Mouse (Mus musculus): ENCODE results near the gene Tmem53.

Tmem53 gene

DNA sequence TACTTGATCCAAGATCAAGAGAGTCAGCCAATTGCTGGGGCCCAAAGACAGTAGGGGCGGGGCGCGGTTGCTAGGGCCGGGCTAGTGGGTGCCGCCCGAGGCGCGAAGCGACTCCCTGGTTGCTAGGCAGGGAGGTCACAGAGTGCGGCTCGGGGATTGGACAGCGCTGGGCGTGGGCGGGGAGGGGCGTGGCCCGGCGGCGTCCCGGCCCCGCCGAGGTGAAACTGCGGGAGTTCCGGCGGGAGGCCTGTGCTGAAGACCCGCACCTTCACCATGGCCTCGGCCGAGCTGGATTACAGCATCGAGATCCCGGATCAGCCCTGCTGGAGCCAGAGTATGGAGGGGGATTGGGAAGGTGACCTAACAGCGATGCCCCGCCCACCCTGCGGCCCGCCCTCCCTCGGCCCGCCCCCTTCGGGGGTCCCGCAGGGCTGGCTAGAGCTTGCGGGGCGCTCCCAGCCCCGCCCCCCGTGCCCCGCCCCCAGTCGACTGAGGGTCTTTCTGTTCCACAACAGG, at the start of gene Tmem53, which contains the start of gene Armh1:
Gene Tmem53 (plus strand): TSS at position 151 of the 516 bp plus-strand sequence.
Gene Armh1 (minus strand): TSS at position 325 of the 516 bp plus-strand sequence.
- DNase-seq (ENCODE audit: extremely low read depth, low read depth): peak; percentile 82

DNA sequence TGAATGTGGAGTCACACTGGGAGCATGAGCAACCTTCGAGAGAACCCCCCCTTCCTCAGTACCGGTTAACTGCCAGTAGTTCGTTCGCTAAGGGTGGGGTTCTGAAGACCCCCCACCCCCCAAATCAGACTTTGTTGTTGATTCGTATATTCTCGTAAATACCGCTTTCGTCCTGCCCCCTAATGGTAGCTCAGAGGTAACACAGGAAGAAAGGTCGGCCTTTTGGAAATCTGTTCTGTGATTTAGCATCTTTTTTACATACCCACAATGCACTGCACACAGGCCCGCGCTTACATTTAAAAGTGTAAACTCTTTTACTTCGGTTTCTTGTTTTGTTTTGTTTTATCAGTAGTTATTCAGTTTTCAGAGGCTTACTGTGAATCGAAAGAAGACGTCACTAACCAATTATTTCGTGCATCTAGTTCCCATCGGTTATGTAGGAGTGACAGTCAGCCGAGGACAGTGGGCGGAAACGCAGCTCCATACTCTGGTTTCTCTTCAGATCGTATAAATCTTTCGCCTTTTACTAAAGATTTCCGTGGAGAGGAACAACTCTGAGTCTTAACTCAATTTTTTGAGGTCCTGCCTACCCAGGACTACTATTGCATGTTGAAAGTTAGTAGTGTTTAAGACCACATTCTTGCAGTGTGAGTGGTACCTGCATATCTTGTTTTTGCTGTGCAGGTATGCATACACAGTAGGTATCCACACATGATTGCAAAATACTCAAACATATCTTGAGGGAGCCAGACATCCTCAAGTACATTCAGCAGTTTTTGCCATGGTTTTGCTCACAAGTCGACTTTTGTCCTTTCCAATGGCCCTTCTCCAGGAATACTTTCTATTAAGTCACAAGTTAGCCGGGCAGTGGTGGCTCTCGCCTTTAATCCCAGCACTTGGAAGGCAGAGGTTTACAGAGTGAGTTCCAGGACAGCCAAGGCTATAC, 49.4 kb upstream of the Tmem53 start:
- peak; percentile 100 for DNase-seq (ENCODE audit: extremely low read depth, low read depth)

DNA sequence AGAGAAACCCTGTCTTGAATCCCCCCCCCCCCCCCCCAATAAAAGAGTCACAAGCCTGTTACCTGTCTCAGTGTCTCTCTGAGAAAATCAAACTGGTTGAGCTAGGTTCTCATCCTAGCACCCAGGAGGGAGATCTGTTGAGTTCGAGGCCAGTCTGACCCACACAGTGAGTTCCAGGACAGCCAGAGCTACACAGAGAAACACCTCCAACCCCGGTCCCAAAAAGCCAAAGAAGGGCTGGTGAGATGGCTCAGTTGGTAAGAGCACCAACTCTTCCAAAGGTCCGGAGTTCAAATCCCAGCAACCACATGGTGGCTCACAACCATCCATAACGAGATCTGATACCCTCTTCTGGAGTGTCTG, 48.8 kb upstream of the Tmem53 start:
- DNase-seq (ENCODE audit: extremely low read depth, low read depth): no peak

DNA sequence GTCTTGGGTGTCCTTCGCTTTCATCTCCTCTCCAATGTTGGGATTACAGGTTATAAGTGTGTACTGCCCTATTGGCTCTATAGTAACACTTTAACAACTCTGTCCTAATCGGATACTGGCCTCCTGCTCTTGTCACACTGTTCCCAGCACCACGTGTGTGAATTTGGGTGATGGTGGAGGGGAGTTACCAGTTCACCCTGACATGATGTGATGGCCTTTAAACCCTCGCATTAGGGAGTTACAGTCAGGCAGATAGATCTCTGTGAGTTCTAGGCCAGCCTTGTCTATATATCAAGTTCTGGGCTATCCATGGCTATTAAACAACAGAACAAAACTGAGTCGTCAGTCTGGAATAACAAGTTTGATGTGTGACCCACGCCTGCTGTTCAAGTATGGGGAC, 42.2 kb upstream of the Tmem53 start:
- no peak for DNase-seq (ENCODE audit: extremely low read depth, low read depth)

DNA sequence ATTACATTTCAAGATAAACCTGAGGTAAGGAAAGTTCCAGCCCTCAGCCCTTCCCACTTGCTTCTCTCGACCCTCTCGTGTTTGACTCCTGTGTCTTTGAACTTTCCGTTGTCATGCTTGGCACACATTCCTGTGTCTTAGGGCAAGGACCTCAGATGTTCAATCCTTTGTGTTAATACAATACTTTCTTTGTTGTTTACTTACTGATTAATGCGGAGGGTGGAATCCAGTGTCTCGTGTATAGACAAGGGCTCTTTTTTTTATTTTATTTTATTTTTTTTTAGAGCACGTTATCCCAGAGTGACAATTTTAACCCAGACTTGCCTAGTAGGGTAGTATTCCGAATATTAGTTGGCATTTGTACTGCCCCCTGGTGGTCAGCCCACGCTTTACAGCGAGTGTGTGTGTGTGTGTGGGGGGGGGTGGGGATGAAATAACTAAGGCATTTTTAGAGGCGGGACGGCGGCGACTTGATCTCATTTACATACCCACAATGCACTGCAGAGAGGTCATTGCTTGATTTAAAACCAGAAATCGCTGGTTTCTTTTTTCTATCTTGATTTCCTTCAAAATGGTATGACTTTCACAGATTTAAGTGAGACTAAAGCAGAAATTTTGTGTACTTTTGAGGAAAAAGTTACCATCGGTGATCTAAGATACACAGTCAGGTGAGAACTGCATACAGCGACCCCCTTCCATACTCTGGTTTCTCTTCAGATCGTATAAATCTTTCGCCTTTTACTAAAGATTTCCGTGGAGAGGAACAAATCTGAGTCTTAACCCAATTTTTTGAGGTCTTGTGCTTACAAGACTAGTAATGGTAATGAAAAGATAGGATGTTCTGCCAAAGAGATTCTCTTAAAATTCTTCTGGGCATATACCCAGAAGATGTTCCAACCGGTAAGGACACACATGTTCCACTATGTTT, 41.3 kb upstream of the Tmem53 start:
- peak; percentile 97 for DNase-seq (ENCODE audit: extremely low read depth, low read depth)

DNA sequence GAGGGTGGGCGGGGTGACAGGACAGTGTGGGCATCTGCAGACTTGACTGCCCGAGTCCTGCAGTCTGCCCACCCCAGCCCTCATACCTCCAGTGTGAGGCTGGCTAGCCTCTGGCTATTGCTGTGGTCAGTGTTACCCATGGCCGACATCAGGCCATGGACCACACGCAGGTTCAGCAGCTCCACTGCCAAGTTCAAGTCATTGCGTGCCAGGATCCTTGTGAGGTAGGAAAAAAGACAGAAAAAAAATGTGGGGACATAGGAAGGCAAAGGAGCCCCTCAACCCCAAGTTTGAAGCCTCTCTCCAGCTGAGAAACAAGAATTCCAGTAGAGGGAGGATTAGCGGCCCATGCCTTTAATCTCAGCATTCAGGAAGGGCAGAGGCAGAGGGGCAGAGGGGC, 37.5 kb upstream of the Tmem53 start:
- DNase-seq (ENCODE audit: extremely low read depth, low read depth): no peak

DNA sequence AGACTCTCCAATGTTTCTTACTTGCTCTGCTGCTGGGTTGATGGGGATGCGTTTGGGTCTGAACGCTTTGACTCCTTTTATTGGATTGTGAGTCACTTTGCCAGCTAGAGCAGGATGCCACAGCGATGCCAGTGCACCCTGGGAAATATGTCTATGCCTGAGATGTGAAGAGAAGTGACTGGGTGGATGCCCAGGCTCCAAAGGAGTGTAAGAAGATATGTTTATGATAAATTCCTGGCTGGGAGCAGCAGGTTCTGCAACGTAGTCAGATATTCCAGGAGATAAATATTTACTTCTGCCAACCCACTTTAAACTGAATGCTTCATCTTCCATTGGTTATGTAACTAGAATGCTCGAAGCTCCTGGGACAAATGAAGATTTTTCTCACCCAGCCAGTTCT, 34.7 kb upstream of the Tmem53 start:
- DNase-seq (ENCODE audit: extremely low read depth, low read depth): no peak

DNA sequence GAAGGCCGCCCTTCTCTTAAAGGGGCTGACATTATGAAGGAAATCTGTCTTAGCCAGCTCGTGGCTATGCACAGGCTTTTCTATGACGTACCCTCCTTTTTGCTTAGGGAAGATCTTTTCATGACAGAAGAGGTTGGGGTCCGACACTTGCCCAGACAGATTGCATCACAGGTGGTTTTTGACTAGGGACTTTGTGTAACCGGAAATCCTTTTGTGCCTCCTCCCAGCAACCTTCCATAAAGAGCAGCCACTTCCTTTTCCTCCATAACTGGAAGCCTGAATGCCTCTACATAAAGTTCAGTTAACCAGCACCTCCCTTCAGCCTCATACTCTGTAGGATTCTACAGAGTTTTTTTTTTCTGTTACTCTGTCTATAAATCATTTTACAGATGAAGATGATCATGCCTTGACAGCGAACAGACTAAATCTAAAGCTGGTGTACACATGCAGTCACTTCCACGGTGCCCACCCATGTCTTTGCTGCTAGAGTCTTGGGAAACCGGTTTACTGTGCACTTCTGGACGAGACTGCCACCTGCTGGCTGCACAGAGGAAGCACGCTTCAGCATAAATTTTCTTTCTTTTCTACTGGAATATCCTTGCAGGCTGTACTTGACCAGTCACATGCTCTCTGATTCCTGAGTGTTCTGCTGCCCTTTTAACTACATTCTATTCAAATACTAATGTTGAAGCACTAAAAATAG, 33.1 kb upstream of the Tmem53 start:
- peak; percentile 49 for DNase-seq (ENCODE audit: extremely low read depth, low read depth)

DNA sequence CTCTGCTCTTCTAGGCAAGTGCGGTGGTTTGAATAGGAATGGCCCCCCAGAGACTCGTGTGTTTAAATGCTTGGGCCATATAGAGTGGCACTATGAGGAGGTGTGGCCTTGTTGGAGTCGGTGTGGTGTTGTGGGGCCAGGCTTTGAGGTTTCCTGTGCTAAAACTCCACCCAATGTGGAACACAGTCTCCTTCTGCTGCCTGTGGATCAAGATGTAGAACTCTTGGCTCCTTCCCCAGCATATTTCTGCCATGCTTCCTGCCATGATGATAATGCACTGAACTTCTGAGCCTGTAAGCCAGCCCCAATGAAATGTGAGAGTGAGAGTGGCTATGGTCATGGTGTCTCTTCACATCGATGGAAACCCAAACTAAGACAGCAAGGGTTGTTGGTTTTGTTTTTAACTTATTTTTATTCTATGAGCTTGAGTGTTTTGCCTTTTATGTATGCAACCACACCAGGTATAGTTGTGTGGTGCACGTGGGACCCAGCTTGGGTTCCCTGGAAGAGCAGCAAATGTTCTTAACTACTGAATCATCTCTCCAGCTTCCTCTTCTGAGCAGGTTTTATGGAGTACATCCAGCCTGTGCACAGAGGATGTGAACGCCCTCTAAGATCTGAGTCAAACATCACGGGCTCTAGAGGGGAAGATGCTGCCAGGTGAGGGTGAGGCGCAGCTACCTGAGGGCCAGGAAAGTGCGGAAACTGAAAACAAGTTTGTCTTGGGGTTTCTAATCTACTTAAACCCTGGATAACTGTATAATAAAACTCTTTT, 30.8 kb upstream of the Tmem53 start:
- peak; percentile 54 for DNase-seq (ENCODE audit: extremely low read depth, low read depth)

DNA sequence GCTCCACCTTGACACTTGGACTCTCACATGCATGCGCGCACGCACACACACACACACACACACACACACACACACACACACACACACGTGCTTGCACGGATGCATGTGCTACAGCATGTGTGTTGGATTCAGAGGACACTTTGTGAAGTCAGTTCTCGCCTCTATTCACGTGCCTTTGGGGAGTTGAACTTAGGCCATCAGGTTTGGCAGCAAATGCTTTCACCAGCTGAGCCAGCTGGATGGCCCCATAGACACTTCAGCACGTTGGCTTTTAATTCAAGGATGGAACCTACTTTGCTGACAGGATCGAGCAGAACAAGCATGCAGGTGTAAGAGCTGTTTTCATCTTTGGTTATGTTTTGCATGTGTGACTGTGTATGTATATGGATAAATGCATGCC, 29.9 kb upstream of the Tmem53 start:
- no peak for DNase-seq (ENCODE audit: extremely low read depth, low read depth)

DNA sequence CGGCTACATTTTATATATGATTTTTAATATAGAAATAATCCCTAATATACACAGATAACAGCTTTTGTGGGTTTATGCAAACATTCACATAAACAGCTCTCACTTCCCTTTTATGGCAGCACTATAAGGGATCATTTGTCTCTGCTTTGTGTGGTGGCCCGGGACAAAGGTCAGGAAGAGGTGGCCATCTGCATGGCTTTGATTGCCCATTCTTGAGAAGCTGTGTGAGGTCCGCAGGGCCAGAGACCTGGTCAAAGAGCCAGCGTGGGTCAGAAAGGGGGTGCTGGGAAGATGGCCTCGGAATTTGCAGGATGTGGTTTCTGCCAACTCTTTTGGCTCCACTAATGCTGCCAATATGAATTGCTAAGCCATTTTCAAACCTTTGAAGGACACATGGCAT, 28.8 kb upstream of the Tmem53 start:
- no peak for DNase-seq (ENCODE audit: extremely low read depth, low read depth)

DNA sequence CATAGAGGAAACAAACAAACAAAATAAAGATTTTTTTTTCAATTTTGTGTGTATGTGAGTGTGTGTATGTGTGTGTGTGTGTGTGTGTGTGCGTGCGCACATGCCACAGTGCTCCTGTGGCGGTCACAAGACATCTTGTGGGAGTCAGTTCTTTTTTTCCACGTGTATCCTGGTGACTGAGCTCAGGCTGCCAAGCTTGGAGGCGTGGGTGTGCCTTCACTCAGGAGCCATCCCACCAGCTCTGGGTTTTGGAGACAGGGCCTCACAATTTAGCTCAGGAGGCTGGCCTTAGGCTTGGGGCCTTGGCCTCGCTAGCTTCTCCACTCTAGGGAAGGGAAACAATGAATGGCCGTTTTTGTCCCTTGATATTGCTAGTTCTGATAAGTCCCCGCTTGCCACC, 27.6 kb upstream of the Tmem53 start:
- DNase-seq (ENCODE audit: extremely low read depth, low read depth): no peak

DNA sequence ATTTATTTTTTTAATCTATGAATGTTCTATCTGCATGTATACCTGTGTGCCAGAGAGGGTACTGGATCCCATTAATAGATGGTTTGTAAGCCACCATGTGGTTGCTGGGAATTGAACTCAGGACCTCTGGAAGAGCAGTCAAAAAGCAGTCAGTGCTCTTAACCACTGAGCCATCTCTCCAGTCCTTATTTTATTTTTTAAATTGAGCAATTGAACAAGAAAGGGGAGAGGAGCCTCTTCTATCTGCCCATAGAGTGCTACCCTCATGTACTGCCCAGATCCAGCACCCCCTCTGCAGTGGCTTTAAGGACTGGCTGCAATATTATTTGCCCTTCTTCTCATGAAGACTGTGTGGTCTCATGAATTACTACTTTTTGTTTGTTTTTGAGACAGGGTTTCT, 26.5 kb upstream of the Tmem53 start:
- no peak for DNase-seq (ENCODE audit: extremely low read depth, low read depth)

DNA sequence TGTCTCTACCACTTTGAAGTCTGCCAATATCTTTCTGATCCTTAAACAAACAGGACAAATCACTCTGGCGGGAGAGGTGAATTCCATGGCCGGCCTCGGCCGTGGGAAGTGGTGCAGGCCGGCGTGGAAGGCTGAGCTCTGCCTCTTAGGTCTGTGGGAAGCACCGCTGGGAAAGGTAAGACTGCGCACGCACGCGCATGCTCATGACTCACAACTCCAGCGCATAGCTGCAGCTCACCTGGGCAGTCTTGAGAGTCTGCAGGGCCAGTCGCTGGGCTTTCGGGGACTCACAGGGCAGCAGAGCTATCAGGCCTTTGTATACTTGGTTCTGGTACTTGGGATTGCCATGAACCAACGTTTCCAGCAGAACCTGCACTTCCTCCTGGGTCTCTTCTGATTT, 22.2 kb upstream of the Tmem53 start:
- DNase-seq (ENCODE audit: extremely low read depth, low read depth): no peak

DNA sequence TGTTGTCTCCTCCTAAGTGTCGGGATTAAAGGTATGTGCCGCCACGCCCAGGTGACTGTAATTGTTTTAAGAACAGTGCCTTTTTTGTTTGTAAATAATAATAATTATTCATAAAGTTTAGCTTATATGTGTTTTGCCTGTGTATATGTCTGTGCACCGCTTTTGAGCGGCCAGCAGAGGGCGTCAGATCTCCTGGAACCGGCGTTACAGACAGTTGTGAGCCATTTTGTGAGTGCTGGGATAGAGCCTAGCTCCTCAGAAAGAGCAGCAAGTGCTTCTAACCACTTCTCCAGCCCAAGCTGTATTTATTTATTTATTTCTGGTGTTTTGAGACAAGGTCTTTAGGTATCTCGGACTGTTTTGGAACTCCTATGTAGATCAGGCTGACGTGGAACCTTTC, 21.4 kb upstream of the Tmem53 start:
- no peak for DNase-seq (ENCODE audit: extremely low read depth, low read depth)

DNA sequence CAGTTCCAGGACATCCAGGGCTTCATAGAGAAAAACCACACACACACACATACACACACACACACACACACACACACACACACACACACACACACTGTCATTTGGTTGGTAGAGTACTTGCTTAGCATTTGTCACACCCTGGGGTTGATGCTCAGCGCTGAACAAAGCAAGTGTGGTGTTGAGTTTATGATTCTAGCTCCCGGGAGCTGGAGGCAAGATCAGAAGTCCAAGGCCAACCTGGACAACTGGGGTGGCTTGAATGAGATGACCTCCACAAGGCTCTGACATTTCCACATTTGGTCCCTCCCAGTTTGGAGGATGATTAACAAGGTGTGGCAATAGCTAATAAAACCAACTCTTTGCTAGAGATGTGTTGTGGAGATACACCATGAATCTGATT, 20.5 kb upstream of the Tmem53 start:
- no peak for DNase-seq (ENCODE audit: extremely low read depth, low read depth)

DNA sequence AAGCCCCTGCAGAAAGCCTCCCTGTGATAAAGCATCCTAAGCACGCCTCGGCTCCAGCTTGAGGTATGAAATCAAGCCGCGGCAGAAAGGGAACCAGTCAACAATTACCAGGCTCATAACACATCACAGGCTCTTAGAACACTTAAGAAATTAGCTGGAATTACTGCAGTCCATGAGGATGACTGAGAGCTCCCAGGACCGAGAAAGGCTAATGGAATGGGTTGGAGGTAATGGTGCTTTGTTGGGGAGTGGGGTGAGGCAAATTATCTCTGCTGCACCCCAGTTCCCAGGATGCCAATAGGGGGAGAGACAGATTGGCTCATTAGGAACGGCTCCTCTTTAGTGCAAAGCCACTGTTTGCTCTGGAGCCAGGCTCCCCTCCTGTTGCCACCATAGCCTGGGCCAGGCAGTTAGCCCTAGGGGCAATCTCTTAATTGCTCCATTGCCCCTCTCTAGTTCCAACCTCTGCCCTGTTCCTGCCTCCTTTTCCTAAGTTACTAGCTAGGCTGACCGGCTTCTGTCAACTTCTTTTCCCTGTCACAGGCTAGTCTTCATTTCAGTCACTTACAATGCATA, 17.5 kb upstream of the Tmem53 start:
- no peak for DNase-seq (ENCODE audit: extremely low read depth, low read depth)

DNA sequence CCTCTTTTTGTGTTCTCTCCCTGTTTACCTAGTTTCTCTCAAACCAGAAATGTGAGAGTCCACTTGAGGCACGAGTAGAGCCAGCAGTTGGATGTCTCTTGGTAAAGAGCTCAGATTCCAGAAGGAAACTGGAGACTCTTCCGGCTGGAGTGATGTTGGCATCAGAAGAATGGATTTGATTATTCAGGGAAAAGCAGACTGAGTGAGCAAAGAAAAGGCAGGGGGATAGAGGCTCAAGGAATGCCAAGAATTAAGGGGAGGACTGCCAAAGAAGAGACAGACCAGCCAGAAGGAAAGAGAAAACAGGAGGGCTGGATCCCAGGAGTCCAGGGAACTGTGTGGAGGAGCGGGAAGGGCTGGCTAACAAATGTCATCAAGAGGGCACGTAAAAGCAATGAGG, 15.9 kb upstream of the Tmem53 start:
- no peak for DNase-seq (ENCODE audit: extremely low read depth, low read depth)

DNA sequence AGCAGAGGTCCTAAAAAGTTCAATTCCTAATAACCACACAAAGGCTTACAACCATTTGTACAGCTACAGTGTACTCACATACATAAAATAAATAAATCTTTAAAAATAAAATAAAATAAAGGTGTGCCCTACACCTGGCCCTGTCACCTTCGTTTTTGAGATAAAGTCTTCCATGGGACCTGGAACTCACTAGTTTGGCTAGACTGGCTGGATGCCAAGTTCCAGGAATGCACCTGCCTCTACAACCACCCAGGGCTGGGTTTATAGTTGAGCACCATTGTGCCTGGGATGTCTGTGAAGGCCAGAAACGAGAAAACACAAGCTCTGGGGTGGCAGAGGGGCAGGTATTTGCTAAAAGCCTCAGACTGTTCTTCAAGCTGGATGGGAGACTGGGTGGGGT, 12.6 kb upstream of the Tmem53 start:
- no peak for DNase-seq (ENCODE audit: extremely low read depth, low read depth)

DNA sequence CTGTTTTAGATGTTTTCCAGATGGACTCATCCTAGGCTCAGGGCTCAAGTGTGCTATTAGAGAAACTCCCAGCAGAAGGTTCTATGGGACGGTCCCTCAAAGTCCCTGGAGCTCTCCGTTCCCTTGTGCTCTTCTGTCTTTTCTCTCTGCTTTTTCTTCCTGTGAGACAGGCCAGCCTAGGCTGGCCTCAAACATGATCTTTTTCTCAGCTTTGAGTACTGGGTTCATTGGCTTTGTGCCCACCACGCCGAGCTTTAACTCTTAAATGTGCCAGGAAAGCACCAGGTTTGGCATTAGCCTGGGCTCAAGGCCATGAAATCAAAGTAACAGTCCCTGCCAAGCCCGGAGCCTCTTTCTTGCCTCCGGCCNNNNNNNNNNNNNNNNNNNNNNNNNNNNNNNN, 10.9 kb upstream of the Tmem53 start:
- no peak for DNase-seq (ENCODE audit: extremely low read depth, low read depth)
